Mouse (Mus musculus) MEL (cell line): ENCODE measurements at regions not wholly inside any gene's neighbourhood (a gene's known extent, or its start where the extent isn't known, plus 50 kb on each side); places are given as distances from the start of the nearest gene placed in this dataset.

Experiments
- DNase-seq: peaks from one replicate; pipeline ENCODE4 v3.0.0; 2011; ENCODE audit warnings: low read depth, low spot score
- H3K27ac ChIP-seq: 2 replicates; pipeline ENCODE4 v1.5.1; 2012; ENCODE audit warnings: low read depth, mild to moderate bottlenecking, control low read depth, low read length, moderate library complexity; ENCODE audit not compliant: control insufficient read depth
- H3K27me3 ChIP-seq, 2 experiments: fragments of 150-350 bp in 1 of 2; sonication (generic) in 1 of 2; 2 replicates each; pipeline ENCODE4 v1.6.1; 2012; ENCODE audit warnings: low read length in 2 of 2, mild to moderate bottlenecking in 2 of 2, improper control_type of control experiment in 1 of 2, moderate library complexity in 1 of 2; ENCODE audit not compliant: insufficient read depth in 2 of 2, control insufficient read depth in 1 of 2
- H3K36me3 ChIP-seq, 2 experiments: 2 replicates each; pipeline ENCODE4 v1.6.1; 2012 to 2014; ENCODE audit warnings: low read length in 2 of 2, improper control_type of control experiment in 1 of 2, inconsistent platforms in 1 of 2, mild to moderate bottlenecking in 1 of 2; ENCODE audit not compliant: insufficient read depth in 2 of 2, control insufficient read depth in 1 of 2
- H3K4me1 ChIP-seq, 2 experiments: fragments of 150-350 bp in 1 of 2; sonication (generic) in 1 of 2; 2 replicates each; pipeline ENCODE4 v1.6.1; 2012; ENCODE audit warnings: low read length in 2 of 2, improper control_type of control experiment in 1 of 2, mild to moderate bottlenecking in 1 of 2; ENCODE audit not compliant: insufficient read depth in 2 of 2, control insufficient read depth in 1 of 2
- H3K4me3 ChIP-seq, 2 experiments: fragments of 150-350 bp in 1 of 2; sonication (generic) in 1 of 2; 2 replicates each; pipeline ENCODE4 v1.5.1; 2012; ENCODE audit warnings: low read depth in 2 of 2, low read length in 2 of 2, mild to moderate bottlenecking in 2 of 2, moderate library complexity in 2 of 2, control low read depth in 1 of 2, improper control_type of control experiment in 1 of 2; ENCODE audit not compliant: control insufficient read depth in 1 of 2, insufficient read depth in 1 of 2
- H3K79me2 ChIP-seq: 2 replicates; pipeline ENCODE4 v1.6.1; 2012; ENCODE audit warnings: mild to moderate bottlenecking, low read length, moderate library complexity; ENCODE audit not compliant: control insufficient read depth, poor library complexity, insufficient read depth
- H3K9ac ChIP-seq: 2 replicates; pipeline ENCODE4 v1.6.1; 2012; ENCODE audit warnings: low read depth, mild to moderate bottlenecking, control low read depth, low read length, moderate library complexity; ENCODE audit not compliant: control insufficient read depth, poor library complexity, severe bottlenecking
- H3K9me3 ChIP-seq: fragments of 150-350 bp; sonication (generic); replicated peaks from 2 replicates; pipeline ENCODE4 v1.6.1; 2012; ENCODE audit warnings: mild to moderate bottlenecking, low read length, improper control_type of control experiment, moderate library complexity; ENCODE audit not compliant: insufficient read depth
- BHLHE40 ChIP-seq: IDR thresholded peaks from 2 replicates; pipeline ENCODE4 v1.6.1; 2012; ENCODE audit warnings: low read depth, mild to moderate bottlenecking, inconsistent platforms, low read length, improper control_type of control experiment, borderline replicate concordance
- CTCF ChIP-seq, 3 experiments: IDR thresholded peaks in 2 of 3; conservative IDR thresholded peaks in 1 of 3; 2 replicates each; pipeline ENCODE4 v1.5.1; 2011 to 2012; ENCODE audit warnings: low read length in 3 of 3, low read depth in 2 of 3, mild to moderate bottlenecking in 2 of 3, improper control_type of control experiment in 1 of 3, inconsistent platforms in 1 of 3, mixed read lengths in 1 of 3, moderate library complexity in 1 of 3; ENCODE audit not compliant: control insufficient read depth in 1 of 3, insufficient read depth in 1 of 3, poor library complexity in 1 of 3, severe bottlenecking in 1 of 3
- E2F4 ChIP-seq: IDR thresholded peaks from 2 replicates; pipeline ENCODE4 v1.6.1; 2011; ENCODE audit warnings: low read depth, low read length, improper control_type of control experiment, borderline replicate concordance
- ELF1 ChIP-seq: IDR thresholded peaks from 2 replicates; pipeline ENCODE4 v1.6.1; 2014; ENCODE audit warnings: low read depth, mild to moderate bottlenecking, inconsistent platforms, low read length, improper control_type of control experiment, moderate library complexity
- ETS1 ChIP-seq: IDR thresholded peaks from 2 replicates; pipeline ENCODE4 v1.6.1; 2012; ENCODE audit warnings: low read depth, mild to moderate bottlenecking, inconsistent platforms, low read length, improper control_type of control experiment, moderate library complexity
- GABPA ChIP-seq: IDR thresholded peaks from 2 replicates; pipeline ENCODE4 v1.6.1; 2012; ENCODE audit warnings: low read depth, mild to moderate bottlenecking, inconsistent platforms, low read length, improper control_type of control experiment, moderate library complexity
- GATA1 ChIP-seq: IDR thresholded peaks from 2 replicates; pipeline ENCODE4 v1.6.1; 2011; ENCODE audit warnings: low read depth, low read length, improper control_type of control experiment
- HCFC1 ChIP-seq: IDR thresholded peaks from 2 replicates; pipeline ENCODE4 v1.6.1; 2012; ENCODE audit warnings: low read depth, mild to moderate bottlenecking, inconsistent platforms, low read length, improper control_type of control experiment, moderate library complexity
- JUND ChIP-seq: IDR thresholded peaks from 2 replicates; pipeline ENCODE4 v1.6.1; 2011; ENCODE audit warnings: low read depth, mild to moderate bottlenecking, improper control_type of control experiment, low read length
- MAFK ChIP-seq: IDR thresholded peaks from 2 replicates; pipeline ENCODE4 v1.6.1; 2011; ENCODE audit warnings: low read depth, mild to moderate bottlenecking, low read length, improper control_type of control experiment, borderline replicate concordance
- NELFE ChIP-seq: IDR thresholded peaks from 2 replicates; pipeline ENCODE4 v1.6.1; 2011; ENCODE audit warnings: low read depth, low read length, improper control_type of control experiment
- NRF1 ChIP-seq: IDR thresholded peaks from 2 replicates; pipeline ENCODE4 v1.6.1; 2014; ENCODE audit warnings: low read depth, mild to moderate bottlenecking, inconsistent platforms, low read length, improper control_type of control experiment, moderate library complexity; ENCODE audit not compliant: poor library complexity, insufficient read depth, severe bottlenecking
- POLR2A ChIP-seq, 2 experiments: IDR thresholded peaks; 2 replicates each; pipeline ENCODE4 v1.6.1; 2011 to 2012; ENCODE audit warnings: low read length in 2 of 2, mild to moderate bottlenecking in 2 of 2, control low read depth in 1 of 2, improper control_type of control experiment in 1 of 2, low read depth in 1 of 2, moderate library complexity in 1 of 2; ENCODE audit not compliant: control insufficient read depth in 1 of 2, insufficient read depth in 1 of 2, poor library complexity in 1 of 2
- POLR2AphosphoS2 ChIP-seq: IDR thresholded peaks from 2 replicates; pipeline ENCODE4 v1.6.1; 2011; ENCODE audit warnings: low read length, improper control_type of control experiment
- POLR2AphosphoS5 ChIP-seq: IDR thresholded peaks from 2 replicates; pipeline ENCODE4 v1.6.1; 2012; ENCODE audit warnings: low read depth, borderline replicate concordance, mild to moderate bottlenecking, inconsistent platforms, low read length, moderate library complexity, mixed read lengths
- RAD21 ChIP-seq: IDR thresholded peaks from 2 replicates; pipeline ENCODE4 v1.6.1; 2011; ENCODE audit warnings: mild to moderate bottlenecking, low read depth, low read length, improper control_type of control experiment
- SIN3A ChIP-seq: IDR thresholded peaks from 2 replicates; pipeline ENCODE4 v1.6.1; 2012; ENCODE audit warnings: low read length, improper control_type of control experiment, inconsistent platforms
- TAL1 ChIP-seq: IDR thresholded peaks from 2 replicates; pipeline ENCODE4 v1.6.1; 2012; ENCODE audit warnings: mild to moderate bottlenecking, inconsistent platforms, low read length, moderate library complexity, mixed read lengths
- TBP ChIP-seq: IDR thresholded peaks from 2 replicates; pipeline ENCODE4 v1.8.0; 2011; ENCODE audit warnings: low read depth, low read length, improper control_type of control experiment
- USF2 ChIP-seq, 2 experiments: IDR thresholded peaks; 2 replicates each; pipeline ENCODE4 v1.6.1; 2011 to 2012; ENCODE audit warnings: improper control_type of control experiment in 2 of 2, low read length in 2 of 2, borderline replicate concordance in 1 of 2, inconsistent platforms in 1 of 2, low read depth in 1 of 2, mild to moderate bottlenecking in 1 of 2; ENCODE audit not compliant: insufficient read depth in 1 of 2
- ZMIZ1 ChIP-seq: IDR thresholded peaks from 2 replicates; pipeline ENCODE4 v1.6.1; 2012; ENCODE audit warnings: low read depth, mild to moderate bottlenecking, inconsistent platforms, low read length, improper control_type of control experiment, moderate library complexity

- Histone ChIP-seq H3K4me3 (no peak overlapping the region), H3K36me3 (no peaks in the 10 kb centered on the region), H3K4me1 (no peaks in the 10 kb centered on the region), H3K9ac (no peak overlapping the region), H3K27ac (no peak overlapping the region), H3K27me3 (no peaks in the 10 kb centered on the region; a peak in 1 of 4 replicates), H3K79me2 (no peaks in the 10 kb centered on the region), H3K9me3 (no peaks in the 10 kb centered on the region)
- no peak for DNase-seq
- TF ChIP-seq SIN3A, result no peak
- no peak for TF ChIP-seq POLR2AphosphoS5
- TF ChIP-seq ETS1, result no peak
- TF ChIP-seq TAL1, result no peak
- TF ChIP-seq POLR2AphosphoS2, result no peak
- TF ChIP-seq NELFE, result no peak
- TF ChIP-seq MAFK, result no peak
- TF ChIP-seq USF2 (IDR thresholded peaks at IDR 0.05; ENCODE audit: borderline replicate concordance in 1 of 2, insufficient read depth in 1 of 2, low read depth in 1 of 2, low read length in 2 of 2), result no peak
- no peak for TF ChIP-seq BHLHE40
- TF ChIP-seq E2F4, result no peak
- TF ChIP-seq ZMIZ1, result no peak
- no peak for TF ChIP-seq RAD21
Measured at GRCm38 (mm10) chr12:9232431-9232830, 202.6 kb downstream of the Ttc32 start.

DNA sequence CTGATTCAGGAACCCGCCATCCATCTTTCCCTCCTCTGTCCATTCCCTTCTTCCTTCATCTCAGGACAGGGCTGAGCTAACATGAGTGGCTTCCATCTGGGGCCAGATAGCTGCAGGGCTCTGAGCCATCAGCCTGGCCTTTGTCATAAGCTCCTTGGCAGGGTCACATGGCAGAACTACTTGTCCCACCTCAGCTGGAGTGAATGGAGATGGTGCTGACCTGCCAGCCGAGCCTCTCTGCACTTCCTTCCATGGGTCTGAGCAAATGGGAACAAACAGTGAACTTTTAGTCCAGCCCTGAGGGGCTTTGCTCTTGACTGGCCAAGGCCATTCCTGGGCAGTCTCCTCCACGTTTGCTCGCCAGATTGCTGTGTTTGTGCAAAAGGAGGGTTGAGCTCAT, 206.1 kb downstream of the Ttc32 start:
- no peaks in the 10 kb centered on the region for H3K9me3 ChIP-seq

More for the DNA sequence above, 206.1 kb downstream of the Ttc32 start:
- TF ChIP-seq NRF1, result no peak
- no peak for TF ChIP-seq POLR2A (IDR thresholded peaks at IDR 0.05; ENCODE audit: control insufficient read depth in 1 of 2, insufficient read depth in 1 of 2, low read depth in 1 of 2, low read length in 2 of 2, poor library complexity in 1 of 2)
- TF ChIP-seq GATA1, result no peak
- no peak for TF ChIP-seq HCFC1
- no peak for TF ChIP-seq JUND
- no peak for TF ChIP-seq ELF1
- no peak for TF ChIP-seq GABPA
- TF ChIP-seq CTCF (IDR thresholded peaks at IDR 0.05 in 2 of 3, conservative IDR thresholded peaks at IDR 0.05 in 1 of 3; ENCODE audit: control insufficient read depth in 1 of 3, insufficient read depth in 1 of 3, low read depth in 2 of 3, low read length in 3 of 3, poor library complexity in 1 of 3, severe bottlenecking in 1 of 3), result no peak
- TF ChIP-seq MAFK, result no peak
- TF ChIP-seq SIN3A, result no peak
- TF ChIP-seq TBP, result no peak
- TF ChIP-seq NELFE, result no peak
- no peak for TF ChIP-seq POLR2AphosphoS2
- no peak for TF ChIP-seq RAD21
- no peak for TF ChIP-seq POLR2AphosphoS5
- no peak for TF ChIP-seq BHLHE40
- H3K4me3 ChIP-seq, result no peak overlapping the region
- H3K27me3 ChIP-seq, result no peaks in the 10 kb centered on the region; a peak in 1 of 4 replicates
- H3K36me3 ChIP-seq, result no peaks in the 10 kb centered on the region
- DNase-seq, result no peak
- no peak overlapping the region for H3K9ac ChIP-seq
- no peak overlapping the region for H3K27ac ChIP-seq
- H3K4me1 ChIP-seq, result no peaks in the 10 kb centered on the region
- H3K79me2 ChIP-seq, result no peaks in the 10 kb centered on the region
